Comparison of ENCODE assay signal across 12 mouse cellular contexts in the genomic region with DNA sequence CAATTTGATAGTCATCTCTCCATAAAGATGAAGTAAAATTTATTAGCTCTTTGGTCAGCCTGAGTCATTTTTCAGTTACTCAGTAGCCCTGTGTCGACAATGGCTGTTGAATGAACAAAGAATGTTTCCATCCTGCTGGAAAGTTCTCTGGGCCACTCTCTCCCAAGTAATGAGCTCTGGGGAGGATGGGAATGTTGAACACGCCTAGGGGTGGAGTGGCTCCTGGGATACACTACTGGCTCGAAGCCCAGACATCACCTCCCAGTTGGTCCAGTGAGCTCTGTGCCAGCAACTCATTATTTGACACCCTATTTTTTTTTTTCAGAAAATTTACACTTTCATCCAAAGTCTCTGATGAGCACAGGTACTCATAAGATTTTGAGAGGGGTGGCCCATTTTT.
DNase-seq lines count a peak whose midpoint lies in the region; ATAC-seq and TF ChIP-seq lines count a peak whose summit lies in the region.
"Had no signal": no experiment of that assay in that cellular context is flagged by ENCODE, and none has a peak within 500 bp of the region (broad histone marks: within the 10 kb centered on the region; RNA-seq: fewer than 3 reads in every experiment).

No protein-coding gene starts in this region.

- H3K27me3 ChIP-seq in kidney, embryonic 16.5 days (ENCODE audit: insufficient read depth, low read length): no peaks in the 10 kb centered on the region
- no peaks in the 10 kb centered on the region for H3K27me3 ChIP-seq in thymus, adult 2 months (ENCODE audit: control insufficient read depth, insufficient read depth, low read length)
- H3K27me3 ChIP-seq: midbrain, embryonic 12.5 days had no signal

- no peaks in the 10 kb centered on the region for H3K4me1 ChIP-seq in kidney, embryonic 16.5 days (ENCODE audit: insufficient read depth, low read length)
- no peaks in the 10 kb centered on the region for H3K4me1 ChIP-seq in thymus, adult 2 months (replicated peaks; ENCODE audit: control insufficient read depth, insufficient read depth, low read length)
- H3K4me1 ChIP-seq: midbrain, embryonic 12.5 days had no signal

- H3K9ac ChIP-seq in kidney, embryonic 16.5 days (replicated peaks; ENCODE audit: low read length): no peak overlapping the region
- H3K9ac ChIP-seq: hindbrain, embryonic 14.5 days; midbrain, embryonic 12.5 days had no signal

- ATAC-seq in kidney, embryonic 16.5 days (ENCODE audit: low FRiP score, low TSS enrichment): no peak
- ATAC-seq in granulocyte monocyte progenitor cell, adult 5-6 weeks (replicated peaks; ENCODE audit: poor library complexity, severe bottlenecking): no peak

- no peak for TF ChIP-seq POLR2A in thymus, adult 2 months (IDR thresholded peaks at IDR 0.05; ENCODE audit: control insufficient read depth, extremely low read depth, insufficient read depth, low read length, poor library complexity)

- no peak overlapping the region for H3K27ac ChIP-seq in kidney, embryonic 16.5 days (ENCODE audit: low read length)
- no peak overlapping the region for H3K27ac ChIP-seq in thymus, adult 2 months (ENCODE audit: control insufficient read depth, insufficient read depth, low read length)
- H3K27ac ChIP-seq: hindbrain, embryonic 14.5 days; midbrain, embryonic 12.5 days had no signal

- H3K4me2 ChIP-seq in kidney, embryonic 16.5 days (replicated peaks; ENCODE audit: low read depth, low read length): no peak overlapping the region
- H3K4me2 ChIP-seq: hindbrain, embryonic 14.5 days; liver, embryonic 11.5 days; midbrain, embryonic 12.5 days had no signal

- 0 out of 2 replicates have a peak, but pooled peaks cover 4% of the 10 kb centered on the region for H3K9me3 ChIP-seq in kidney, embryonic 16.5 days (ENCODE audit: low read length)
- H3K9me3 ChIP-seq: midbrain, embryonic 12.5 days had no signal

- peak; percentile 15 for DNase-seq in kidney, adult 11 months
- DNase-seq in gastrocnemius, adult 8-10 months (ENCODE audit: low spot score in 2 of 2): peak; percentile 23 to 25
- peak; percentile 35 for DNase-seq in kidney, adult 9 months
- DNase-seq in lung, postnatal 4 days: peak; percentile 10 to 31
- no peak for DNase-seq in thymus, adult 2 months
- DNase-seq: layer of hippocampus, adult 9-11 months; thymus, adult 18-20 months had no signal

- H3K36me3 ChIP-seq in kidney, embryonic 16.5 days (ENCODE audit: insufficient read depth, low read length): no peaks in the 10 kb centered on the region
- no peaks in the 10 kb centered on the region for H3K36me3 ChIP-seq in thymus, adult 2 months (ENCODE audit: control insufficient read depth, insufficient read depth, low read length)
- H3K36me3 ChIP-seq: midbrain, embryonic 12.5 days had no signal

- no peak for TF ChIP-seq CTCF in thymus, adult 2 months (IDR thresholded peaks at IDR 0.05; ENCODE audit: borderline replicate concordance, control insufficient read depth, extremely low read depth, insufficient read depth, low read length, poor library complexity)

- H3K4me3 ChIP-seq in kidney, embryonic 16.5 days (ENCODE audit: low read length): no peak overlapping the region
- no peak overlapping the region for H3K4me3 ChIP-seq in thymus, adult 2 months (ENCODE audit: control insufficient read depth, insufficient read depth, low read length)
- H3K4me3 ChIP-seq: midbrain, embryonic 12.5 days had no signal

- 68% methylated on average over 3 of the region's 3 CpGs for WGBS in kidney, embryonic 16.5 days
- 88% methylated on average over 3 of the region's 3 CpGs for WGBS in thymus, adult 2 months
